In genomic region chr9:71888450-71888849, GRCm38 (mm10) we compare ENCODE assay signal across 12 mouse cellular contexts.
A peak's percentile ranks its signal among the peaks of the same experiment; 100 is the strongest.
DNase-seq lines count a peak whose midpoint lies in the region; ATAC-seq lines count a peak whose summit lies in the region.
"Had no signal": no experiment of that assay in that cellular context is flagged by ENCODE, and none has a peak within 500 bp of the region (broad histone marks: within the 10 kb centered on the region; RNA-seq: fewer than 3 reads in every experiment).

No protein-coding gene starts in this region.

- peak overlapping the region; percentile 77 for H3K27ac ChIP-seq in embryonic facial prominence, embryonic 12.5 days
- H3K27ac ChIP-seq in limb, embryonic 12.5 days, result peak overlapping the region; percentile 78

- no peak for ATAC-seq in embryonic facial prominence, embryonic 12.5 days (ENCODE audit: insufficient number of reproducible peaks, insufficient read depth, low FRiP score, low TSS enrichment)
- ATAC-seq in limb, embryonic 12.5 days (ENCODE audit: insufficient number of reproducible peaks, insufficient read depth, low FRiP score, low TSS enrichment, low read depth), result no peak

- H3K36me3 ChIP-seq in embryonic facial prominence, embryonic 12.5 days, result no peaks in the 10 kb centered on the region; the same call in 1 of the 2 replicates
- H3K36me3 ChIP-seq in limb, embryonic 12.5 days, result peaks cover 13% of the 10 kb centered on the region

- H3K4me1 ChIP-seq in embryonic facial prominence, embryonic 12.5 days, result peaks cover 25% of the 10 kb centered on the region
- H3K4me1 ChIP-seq in limb, embryonic 12.5 days (replicated peaks), result peaks cover 36% of the 10 kb centered on the region

- intact Hi-C loops in heart, postnatal 10 days (cut with DNase I), result no loop called here

- no peak overlapping the region for H3K9ac ChIP-seq in embryonic facial prominence, embryonic 12.5 days
- H3K9ac ChIP-seq in limb, embryonic 12.5 days (replicated peaks), result no peak overlapping the region

- H3K27me3 ChIP-seq in embryonic facial prominence, embryonic 12.5 days, result no peaks in the 10 kb centered on the region
- no peaks in the 10 kb centered on the region for H3K27me3 ChIP-seq in limb, embryonic 12.5 days

- no peak overlapping the region for H3K4me3 ChIP-seq in embryonic facial prominence, embryonic 12.5 days
- H3K4me3 ChIP-seq in limb, embryonic 12.5 days (replicated peaks), result no peak overlapping the region

- no peaks in the 10 kb centered on the region for H3K9me3 ChIP-seq in embryonic facial prominence, embryonic 12.5 days
- no peaks in the 10 kb centered on the region for H3K9me3 ChIP-seq in limb, embryonic 12.5 days

- DNase-seq in gastrocnemius, adult 18-20 months (ENCODE audit: low spot score), result peak; percentile 28
- no peak for DNase-seq in gastrocnemius, postnatal 10 days
- DNase-seq in 3T3-L1 (ENCODE audit: low read depth, low spot score), result peak; percentile 87
- DNase-seq in kidney, postnatal 36 days, result no peak
- DNase-seq in heart, postnatal 10 days, result no peak
- DNase-seq in right cerebral cortex, postnatal 25 days, result no peak
- DNase-seq: cerebellum, adult 9-10 months; layer of hippocampus, postnatal 36 days; lung, postnatal 14 days; retina, postnatal 1 day had no signal

- 11% methylated on average over 5 of the region's 5 CpGs for WGBS in embryonic facial prominence, embryonic 12.5 days
- 7% methylated on average over 5 of the region's 5 CpGs for WGBS in limb, embryonic 12.5 days

- H3K4me2 ChIP-seq in embryonic facial prominence, embryonic 12.5 days (replicated peaks), result peak overlapping the region; percentile 30
- peak overlapping the region; percentile 43 for H3K4me2 ChIP-seq in limb, embryonic 12.5 days

Comparison
In these comparisons a context has a peak if more than half of its experiments do, and no peak if none do; other contexts are left out.
1. DNase-seq: peak in gastrocnemius, adult 18-20 months (single experiment) and 3T3-L1 (single experiment); none in gastrocnemius, postnatal 10 days (single experiment), kidney, postnatal 36 days (0 of 2), heart, postnatal 10 days (0 of 2) and right cerebral cortex, postnatal 25 days (single experiment).